Mouse (Mus musculus) heart, adult 9 months (tissue): ENCODE results near the gene Metap2.

ENCODE experiments used
- DNase-seq, 2 experiments: peaks; one replicate each; pipeline ENCODE4 v3.0.0; 2022; ENCODE audit warnings: low spot score in 2 of 2

The Metap2 gene

DNA sequence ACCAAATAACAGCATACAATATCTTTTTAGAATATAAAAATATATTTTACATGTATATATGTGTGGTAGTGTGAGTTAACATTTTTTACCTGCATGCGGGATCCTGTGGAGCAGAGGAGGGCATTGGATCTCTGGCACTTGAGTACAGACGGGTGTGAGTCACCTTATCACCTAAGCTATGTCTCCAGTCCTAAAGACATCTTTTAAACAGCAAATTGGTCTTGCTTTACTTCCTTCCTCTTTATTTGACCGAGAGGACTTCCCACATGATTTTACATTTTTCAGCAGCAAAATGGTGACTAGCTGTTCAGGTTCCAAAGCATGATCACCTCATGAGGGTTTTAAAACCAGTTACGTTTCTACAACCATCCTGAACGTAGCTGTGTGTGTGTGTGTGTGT lies 14.4 kb upstream of the Metap2 start:
- DNase-seq, result no peak

DNA sequence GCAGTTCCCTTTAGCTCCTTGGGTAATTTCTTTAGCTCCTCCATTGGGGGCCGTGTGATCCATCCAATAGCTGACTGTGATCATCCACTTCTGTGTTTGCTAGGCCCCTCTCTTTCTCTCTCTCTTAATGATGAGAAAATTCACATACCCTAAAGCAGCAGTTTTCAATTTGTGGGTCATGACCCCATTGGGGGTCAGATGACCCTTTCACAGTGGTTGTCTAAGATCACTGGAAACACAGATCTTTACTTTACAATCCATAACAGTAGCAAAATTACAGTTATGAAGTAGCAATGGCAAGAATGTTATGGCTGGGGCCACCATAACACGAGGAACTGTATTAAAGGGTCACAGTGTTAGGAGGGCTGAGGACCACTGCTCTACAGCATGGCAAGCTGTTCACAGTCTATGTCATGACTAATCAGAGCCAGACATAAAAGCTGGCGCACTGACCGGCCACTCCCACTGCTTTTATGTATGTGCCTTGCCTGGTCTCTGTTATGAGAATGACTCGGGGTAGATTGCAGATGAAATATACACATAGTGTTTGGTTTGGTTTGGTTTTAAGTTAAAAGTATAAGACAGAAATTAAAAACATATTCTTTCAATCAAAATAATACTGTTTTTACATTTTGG lies 13.0 kb upstream of the Metap2 start:
- DNase-seq, result no peak

DNA sequence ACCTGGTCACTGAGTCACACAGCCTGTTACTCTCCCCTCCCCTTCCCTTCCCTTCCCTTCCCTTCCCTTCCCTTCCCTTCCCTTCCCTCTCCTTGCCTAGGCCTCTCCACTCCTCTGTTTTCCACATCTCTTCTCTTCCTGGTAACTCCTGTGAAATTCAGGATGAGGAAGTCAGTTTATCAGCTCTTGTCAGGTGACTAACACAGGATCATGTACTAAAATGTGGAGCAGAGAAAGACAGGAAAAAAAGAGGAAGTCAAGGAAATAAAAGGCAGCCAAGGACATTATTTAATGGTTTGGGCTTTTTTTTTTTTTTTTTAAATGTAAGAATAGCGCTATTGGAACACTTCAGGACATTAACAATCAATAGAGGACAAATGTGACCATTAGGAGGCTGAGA lies 12.1 kb upstream of the Metap2 start:
- no peak for DNase-seq

DNA sequence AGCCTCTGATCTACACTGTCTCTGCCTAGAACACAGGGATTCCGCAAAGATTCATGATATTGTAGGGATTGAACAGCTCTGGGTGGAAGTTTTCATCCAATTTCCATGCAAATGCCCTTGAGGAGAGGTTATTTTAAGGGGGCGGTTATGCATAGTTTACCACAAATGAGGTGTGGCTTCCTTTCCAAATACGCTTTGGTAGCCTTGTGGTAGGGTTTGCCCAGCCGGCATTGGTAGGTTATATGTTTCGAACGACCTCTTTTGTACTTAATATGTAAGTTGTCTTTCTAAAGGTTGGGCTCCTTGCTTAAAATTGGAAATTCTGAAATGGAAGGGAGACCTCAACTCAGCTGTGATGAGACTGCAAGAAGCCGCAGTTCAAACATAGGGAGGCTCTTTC lies 11.6 kb upstream of the Metap2 start:
- no peak for DNase-seq

DNA sequence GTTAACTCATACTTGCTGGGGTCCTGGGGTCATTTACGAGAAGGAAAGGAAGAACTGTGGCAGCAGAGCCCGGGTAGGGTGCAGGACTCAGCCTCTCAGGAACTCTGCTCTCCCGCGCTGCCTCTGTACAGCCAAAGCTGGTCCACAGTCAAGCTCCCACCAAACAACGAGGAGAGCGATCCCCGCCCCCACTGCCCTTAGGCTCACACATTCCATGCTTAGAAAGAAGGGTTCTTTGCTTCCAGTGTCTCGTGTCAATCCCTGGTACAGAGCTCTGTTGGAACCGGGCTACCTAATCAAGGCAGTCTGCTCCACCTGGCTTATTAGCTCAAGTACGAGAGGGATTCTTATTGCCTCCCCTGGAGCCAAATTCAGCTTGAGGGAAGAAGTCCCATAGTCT lies 10.5 kb upstream of the Metap2 start:
- no peak for DNase-seq

DNA sequence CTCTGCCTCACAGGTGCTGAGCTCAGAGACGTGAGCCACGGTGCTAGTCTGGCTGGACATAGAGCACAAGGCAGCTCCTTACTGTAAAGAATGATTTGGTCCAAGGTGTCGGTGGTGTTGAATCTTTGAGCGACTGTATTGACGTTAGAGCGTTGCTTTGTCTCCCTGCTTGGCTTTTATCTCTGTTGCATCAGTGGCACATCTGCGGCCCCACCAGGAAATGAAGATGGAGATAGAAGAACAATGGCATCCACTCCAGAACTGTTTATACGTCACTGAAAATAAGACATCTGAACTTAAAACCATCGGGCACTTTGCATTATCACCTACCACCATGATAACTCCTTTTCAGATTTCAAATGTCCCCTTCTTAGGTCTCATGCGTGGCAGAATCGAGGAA lies 3.0 kb upstream of the Metap2 start:
- DNase-seq, result no peak

DNA sequence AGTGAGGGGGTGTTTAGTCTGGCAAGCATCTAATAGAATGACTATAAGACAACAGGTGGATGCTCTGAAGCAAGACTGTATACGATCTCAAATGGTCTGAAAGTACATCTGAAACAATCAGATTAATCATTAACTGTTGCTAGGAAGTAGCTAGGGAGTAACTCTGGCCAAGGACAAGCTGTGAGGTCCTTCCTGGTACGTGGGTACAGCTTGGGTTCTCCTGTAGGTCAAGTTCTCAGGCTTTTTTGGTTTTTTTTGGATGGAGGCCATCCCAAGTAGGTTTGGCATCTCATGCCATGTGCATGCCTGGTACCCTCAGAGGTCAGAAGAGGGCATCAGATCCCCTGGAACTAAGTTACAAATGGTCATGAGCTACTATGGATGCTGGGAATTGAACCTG lies 2.4 kb upstream of the Metap2 start:
- no peak for DNase-seq

DNA sequence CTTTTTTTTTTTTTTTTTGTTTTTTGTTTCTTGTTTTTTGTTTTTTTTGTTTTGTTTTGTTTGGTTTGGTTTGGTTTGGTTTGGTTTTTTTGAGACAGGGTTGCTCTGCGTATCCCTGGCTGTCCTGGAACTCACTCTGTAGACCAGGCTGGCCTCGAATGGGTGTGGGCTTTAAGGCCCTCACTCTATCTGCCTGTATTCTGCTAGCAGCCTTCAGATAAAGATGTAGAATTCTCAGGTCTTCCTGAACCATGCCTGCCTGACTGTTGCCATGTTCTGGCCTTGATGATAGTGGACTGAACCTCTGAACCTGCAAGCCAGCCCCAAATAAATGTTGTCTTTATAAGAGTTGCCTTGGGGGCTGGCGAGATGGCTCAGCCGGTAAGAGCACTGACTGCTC lies 4.3 kb downstream of the Metap2 start:
- no peak for DNase-seq

DNA sequence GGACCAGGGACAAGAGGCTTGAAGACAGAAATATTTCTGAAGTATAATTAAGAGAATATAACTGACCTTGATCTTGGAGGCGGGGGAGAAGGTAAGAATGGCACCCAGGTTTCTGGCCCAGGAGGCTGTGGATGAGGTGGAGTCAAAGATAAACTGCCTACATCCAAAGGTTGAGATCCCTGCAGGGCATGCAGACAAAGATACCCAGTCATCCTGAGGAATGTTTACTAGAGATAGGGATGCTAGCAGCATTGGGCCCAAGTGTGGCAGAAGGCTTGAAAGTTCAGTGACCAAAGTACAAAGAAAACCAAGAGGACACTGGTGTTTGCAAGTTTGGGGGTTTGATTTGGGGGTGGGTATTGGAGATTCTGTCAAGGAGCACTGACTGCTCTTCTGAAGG lies 5.9 kb downstream of the Metap2 start:
- DNase-seq, result no peak

DNA sequence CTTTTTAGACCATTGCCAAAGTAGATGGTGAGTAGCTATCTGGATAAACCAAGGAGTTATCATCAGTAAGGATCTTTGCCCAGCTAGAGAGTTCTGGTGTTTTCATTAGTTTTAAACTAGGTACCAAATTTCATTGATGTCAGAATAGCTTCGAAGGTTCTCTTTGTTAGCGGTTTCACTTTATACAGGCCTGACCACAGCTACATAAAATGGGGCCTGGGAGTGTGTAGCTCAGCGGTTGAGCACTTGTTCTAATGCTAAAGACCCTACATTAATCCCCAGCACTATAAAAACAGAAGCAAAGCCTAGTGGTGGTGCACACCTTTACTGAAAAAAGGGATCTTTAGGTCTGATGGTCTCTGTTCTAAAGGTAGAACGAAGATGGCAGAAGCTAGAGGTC lies 6.3 kb downstream of the Metap2 start:
- no peak for DNase-seq

DNA sequence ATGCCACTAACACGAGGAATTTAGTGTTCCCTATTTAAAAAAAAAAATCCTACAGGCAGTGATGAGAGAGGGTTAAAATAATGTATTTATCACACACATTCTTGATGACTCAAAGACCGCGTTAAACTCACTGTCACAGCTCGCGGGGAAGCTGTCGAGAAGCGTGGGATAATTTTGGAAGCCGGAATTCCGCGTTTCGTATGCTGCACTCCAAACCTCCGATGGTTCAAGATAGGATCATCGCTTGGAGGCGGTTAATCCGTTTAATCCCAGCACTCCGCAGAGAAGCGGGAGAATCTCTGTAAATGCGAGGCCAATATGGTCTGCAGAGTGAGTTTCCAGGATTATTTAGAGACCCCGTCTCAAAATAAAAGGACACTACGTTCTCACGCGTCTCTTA lies 6.9 kb downstream of the Metap2 start:
- no peak for DNase-seq

DNA sequence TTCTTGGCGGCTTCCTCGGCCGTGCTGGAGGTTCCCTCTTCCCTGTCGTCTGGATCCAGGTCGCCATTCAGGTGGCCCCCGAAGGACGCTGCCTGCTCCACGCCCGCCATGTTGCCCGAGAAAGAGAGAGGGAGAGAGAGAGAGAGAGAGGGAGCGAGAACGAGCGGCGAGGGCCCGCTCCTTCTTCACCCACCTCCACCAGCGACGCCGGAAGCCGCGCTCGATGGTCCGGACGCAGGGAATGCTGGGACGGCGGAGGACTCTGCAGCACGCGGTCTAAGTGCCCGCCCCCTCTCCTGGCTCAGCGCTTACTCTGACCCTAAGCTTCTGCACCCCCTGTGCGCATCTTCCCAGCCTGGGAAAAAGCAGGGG lies 7.3 kb downstream of the Metap2 start:
- peak; percentile 79 to 82 for DNase-seq

DNA sequence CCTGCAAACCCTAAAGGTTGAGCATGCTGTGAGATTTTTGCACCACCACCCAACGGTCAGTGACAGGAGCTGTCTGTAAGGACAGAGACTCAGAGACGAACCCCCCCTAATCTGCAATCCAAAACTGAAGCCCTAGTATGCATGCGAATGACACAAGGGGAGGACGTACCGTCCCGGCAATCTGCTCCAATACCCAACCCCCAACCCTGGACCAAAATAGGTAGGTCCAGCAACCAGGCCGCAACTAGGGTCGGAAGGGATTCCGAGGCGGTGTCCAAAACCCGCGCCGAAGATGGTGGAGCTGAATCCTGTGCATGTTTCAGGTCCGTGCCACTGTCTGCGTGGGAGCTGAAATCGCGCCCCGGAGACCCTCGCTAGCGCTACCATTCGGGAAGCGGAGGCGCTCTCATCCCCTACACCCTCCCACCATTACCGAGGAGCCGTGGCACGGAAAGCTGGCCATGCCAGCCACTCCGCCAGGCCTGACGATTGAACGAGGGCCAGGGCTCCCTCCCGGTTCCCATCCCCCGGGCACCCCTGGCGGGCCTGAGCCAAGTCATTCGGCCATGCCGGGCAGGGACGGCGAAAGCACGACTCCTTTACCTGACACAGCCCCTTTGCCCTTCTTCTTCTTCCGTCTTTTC lies 7.8 kb downstream of the Metap2 start:
- DNase-seq, result peak; percentile 21 to 31

DNA sequence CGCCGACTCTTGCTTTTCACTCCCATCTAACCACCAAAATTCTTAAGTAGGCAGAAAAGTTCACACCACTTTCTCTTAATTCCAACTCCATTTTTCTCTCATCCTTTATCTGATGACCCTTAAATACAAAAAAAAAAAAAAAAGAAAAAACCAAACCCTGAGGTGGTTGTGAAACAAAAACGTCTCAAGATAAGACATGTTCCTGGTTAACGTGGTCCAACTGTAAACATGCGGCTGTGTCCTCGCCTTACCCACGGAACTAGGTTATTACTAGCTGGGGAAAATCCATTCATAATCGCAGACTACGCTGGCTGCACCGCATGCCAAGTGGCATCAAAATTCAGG lies 8.3 kb downstream of the Metap2 start:
- DNase-seq, result no peak

DNA sequence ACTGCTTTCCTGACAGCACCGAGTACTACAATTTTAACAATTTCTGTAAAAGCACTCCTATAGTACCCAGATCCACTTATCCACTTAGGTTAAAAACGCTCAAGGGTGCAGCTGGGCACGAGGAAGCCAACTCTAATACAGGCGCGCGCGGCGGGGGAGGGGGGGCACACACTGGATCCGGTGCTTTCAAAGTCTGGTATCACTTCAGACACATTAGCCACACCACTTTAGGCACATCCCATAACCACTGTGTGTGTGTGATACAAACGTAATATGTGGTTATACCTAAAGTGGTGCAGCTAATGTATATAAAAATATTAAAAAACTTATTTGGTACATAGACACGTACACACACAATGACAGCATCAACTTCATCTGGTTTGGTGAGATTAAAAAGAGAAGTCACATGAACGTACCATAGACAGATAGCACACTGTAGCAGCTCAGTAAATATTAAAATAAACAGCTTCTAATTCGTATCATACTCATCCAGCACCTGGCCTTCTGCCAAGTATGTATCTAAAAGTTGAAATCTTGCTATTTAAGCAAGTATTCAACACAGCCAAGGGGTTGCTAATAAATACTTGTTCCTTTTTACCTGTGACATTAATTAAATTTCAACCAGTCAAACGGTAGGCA lies 10.9 kb downstream of the Metap2 start:
- DNase-seq, result no peak

DNA sequence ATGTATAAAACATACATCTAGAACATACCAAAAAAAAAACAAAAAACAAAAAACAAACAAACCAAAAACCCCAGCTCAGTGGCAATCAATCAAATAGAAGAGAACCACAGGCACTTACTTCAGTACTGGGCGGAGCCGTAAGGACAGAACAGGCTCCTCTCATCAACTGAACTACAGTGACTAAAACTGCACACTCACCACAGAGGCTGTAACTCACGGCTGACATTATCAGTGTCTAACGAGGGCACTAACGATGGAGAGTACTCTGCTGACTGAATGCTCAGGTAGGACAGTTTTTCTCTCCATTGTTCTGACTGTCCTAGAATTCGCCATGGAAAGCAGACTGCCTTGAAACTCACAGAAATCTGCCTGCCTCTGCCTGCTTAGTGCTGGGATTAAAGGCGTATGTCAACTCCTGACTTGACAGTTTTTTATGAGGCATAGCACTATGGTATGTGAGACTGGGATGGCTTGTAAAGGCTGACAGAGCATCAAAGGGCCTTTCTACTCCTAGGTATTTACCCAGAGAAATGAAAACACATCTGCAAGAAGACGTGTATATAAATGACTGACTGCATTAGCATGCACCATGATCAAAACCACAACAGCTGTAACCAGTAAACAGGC lies 14.0 kb downstream of the Metap2 start:
- DNase-seq, result no peak

DNA sequence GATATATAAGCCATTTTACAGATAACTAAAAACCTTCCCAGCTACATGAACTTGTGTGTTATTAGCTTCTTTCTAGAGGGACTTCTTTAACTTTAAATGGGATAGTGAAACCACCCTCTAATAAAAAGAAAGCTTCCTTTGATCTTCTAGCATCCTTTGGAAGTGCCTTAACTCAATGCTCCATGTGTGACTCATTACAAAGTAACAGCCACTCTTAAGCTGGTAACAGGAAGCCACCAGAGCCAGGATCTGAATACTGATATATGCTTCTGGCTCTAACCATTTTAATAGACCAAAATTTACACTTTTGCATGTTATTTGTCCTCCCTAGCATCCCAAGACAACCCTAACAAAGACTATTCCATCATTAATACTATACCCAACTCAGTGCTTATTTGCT lies 15.0 kb downstream of the Metap2 start:
- DNase-seq, result no peak

DNA sequence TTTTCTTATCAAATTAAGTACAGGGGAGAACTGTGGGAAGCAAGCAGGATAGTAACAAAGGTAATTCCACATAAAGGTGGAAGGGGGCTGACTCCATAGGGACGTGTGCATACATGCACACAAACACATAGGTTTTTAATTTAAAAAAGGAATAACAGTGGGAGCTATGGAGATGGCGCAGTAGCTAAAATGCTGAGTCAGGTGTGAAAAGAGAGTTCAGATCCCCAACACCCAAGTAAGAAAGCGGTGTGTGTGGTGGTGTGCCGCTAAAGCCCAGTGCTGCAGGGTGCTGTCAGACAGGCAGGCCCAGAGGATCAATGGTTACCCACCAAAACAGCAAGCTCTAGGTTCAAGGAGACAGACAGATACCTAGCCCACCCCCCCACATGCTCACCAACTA lies 18.2 kb downstream of the Metap2 start:
- DNase-seq, result no peak

DNA sequence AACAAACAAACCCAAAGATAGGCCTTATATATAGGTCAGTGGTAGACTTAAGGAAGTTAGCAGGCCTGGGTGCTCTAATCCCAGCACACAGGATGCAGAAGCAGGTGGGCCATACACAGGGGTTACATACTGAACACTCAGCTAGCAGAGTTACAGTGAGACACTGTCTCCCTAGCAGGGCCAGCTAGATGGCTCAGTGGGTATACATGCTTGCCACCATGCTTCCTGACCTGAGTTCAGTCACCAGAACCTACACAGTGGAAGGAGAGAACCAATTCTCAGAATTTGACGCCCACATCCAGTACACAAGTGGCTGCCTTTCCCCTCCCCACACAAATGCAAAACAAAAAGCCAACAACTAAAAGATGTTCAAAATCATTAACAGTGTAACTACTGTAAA lies 20.1 kb downstream of the Metap2 start:
- DNase-seq, result no peak

DNA sequence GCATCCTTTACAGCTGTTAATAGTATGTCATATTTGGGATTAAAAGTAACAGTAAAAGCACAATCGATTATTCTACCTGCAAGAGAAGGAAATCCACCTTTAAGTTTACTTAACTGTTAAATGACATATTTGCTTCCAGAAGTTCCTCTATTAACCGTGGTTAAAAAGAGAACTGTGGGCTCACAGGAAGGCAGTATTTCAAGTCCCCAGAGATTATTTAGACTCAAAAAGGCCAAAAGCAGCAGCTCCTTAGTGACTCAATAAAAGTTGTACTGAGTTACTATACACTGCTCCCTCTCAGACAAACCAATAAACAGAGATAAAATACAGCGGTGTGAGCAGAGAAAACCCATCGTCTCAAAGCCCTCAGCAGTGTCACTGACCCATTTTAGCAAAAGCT lies 28.0 kb downstream of the Metap2 start:
- no peak for DNase-seq

DNA sequence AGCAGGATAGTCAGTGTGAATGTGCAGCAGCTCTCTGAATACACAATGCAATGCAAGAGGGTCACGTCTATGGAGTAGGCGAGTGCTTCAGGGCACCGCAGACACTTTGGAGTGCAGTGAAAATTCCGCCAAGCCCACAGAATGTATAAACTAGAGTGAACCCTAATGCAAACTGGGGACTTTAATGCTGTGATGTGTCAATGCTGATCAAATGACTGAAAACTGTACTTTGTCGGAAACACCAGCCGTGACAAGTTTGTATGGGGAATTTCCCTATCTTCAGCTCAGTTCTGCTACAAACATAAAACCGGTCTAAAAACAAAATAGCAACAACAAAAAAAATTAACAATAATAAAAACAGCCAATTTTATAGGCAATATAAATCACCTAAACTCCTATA lies 28.5 kb downstream of the Metap2 start:
- no peak for DNase-seq

DNA sequence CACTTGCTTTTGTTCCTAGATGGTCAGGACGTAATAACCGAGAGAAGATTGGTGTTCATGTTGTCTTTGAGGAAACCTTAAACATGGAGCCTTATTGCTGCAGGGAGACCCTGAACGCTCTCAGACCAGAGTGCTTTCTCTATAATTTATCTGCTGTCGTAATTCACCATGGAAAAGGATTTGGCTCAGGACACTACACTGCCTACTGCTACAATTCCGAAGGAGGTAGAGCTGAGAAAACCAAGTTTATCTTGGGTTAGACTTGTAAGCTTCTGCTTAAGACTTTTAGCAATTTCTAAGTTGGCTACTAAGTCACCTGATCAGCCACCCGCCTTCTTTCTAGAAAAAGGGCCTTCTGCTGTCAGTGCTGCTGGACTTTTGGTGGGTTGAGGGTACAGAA lies 40.8 kb downstream of the Metap2 start:
- no peak for DNase-seq

DNA sequence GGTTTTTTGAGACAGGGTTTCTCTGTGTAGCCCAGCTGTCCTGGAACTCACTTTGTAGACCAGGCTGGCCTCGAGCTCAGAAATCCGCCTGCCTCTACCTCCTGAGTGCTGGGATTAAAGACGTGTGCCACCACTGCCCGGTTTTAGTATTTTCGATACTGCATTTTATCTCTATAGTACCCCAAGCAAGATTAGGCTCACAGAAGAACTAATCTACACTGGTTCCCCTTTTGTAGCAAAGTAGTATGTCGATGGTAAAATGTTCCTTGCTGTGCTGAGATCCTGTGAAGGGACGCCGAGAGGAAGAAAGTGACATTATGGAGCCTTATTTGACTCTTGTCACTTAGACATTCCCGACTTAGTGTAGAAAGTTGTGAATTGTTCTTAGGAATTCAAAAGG lies 41.8 kb downstream of the Metap2 start:
- DNase-seq, result no peak
